Mouse (Mus musculus): ENCODE measurements around the gene 9230112D13Rik. TPM values are rescaled to one million over a fixed set of nuclear protein-coding genes. Genes with fewer than 3 reads are reported as not detected.

The 9230112D13Rik gene
- not detected in 2 replicates for polyA plus RNA-seq (2014; fragmentation: Nextera tagmentation; extraction: Ambion mirVana)

DNA sequence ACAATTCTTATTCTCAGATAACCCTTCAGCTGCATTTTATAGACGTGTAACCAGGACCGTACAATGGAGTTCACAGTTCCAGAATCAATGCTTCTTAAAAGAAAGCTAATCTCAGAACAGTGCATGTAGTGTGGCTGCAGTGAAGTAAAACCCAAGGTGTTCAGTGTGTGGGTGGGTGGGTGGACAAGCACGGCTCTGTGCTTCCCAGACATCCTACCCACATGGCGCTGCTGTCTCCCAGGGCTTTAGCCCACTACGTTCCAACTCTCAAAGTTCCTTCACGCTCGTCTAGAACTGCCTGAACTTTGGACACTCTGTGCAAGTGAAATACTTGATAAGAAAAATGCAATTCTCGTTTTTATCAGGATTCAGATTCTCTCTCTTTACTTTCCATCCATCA lies at the start of gene 9230112D13Rik:
TSS of gene 9230112D13Rik (minus strand) at position 101 of the 400 bp plus-strand sequence.
- H3K4me2 ChIP-seq (replicated peaks; ENCODE audit: low read depth, low read length) = no peak within 1 kb of the TSS
- H3K9me3 ChIP-seq (ENCODE audit: control insufficient read depth, low read depth, low read length) = no peaks in the 10 kb centered on the region
- H3K36me3 ChIP-seq (ENCODE audit: control insufficient read depth, insufficient read depth, low read length) = no peaks in the 10 kb centered on the region
- H3K4me1 ChIP-seq (ENCODE audit: control insufficient read depth, insufficient read depth, low read length) = no peaks in the 10 kb centered on the region
- H3K27ac ChIP-seq (ENCODE audit: low read length) = no peak within 1 kb of the TSS
- 70% methylated on average over 8 of the region's 8 CpGs for WGBS
- H3K4me3 ChIP-seq (ENCODE audit: low read depth, low read length) = no peak within 1 kb of the TSS
- H3K9ac ChIP-seq (replicated peaks; ENCODE audit: low read depth, low read length) = no peak within 1 kb of the TSS
- no peaks in the 10 kb centered on the region for H3K27me3 ChIP-seq (ENCODE audit: control insufficient read depth, insufficient read depth, low read length)
- ATAC-seq (ENCODE audit: insufficient number of reproducible peaks, insufficient read depth, low FRiP score, low read depth) = no peak

DNA sequence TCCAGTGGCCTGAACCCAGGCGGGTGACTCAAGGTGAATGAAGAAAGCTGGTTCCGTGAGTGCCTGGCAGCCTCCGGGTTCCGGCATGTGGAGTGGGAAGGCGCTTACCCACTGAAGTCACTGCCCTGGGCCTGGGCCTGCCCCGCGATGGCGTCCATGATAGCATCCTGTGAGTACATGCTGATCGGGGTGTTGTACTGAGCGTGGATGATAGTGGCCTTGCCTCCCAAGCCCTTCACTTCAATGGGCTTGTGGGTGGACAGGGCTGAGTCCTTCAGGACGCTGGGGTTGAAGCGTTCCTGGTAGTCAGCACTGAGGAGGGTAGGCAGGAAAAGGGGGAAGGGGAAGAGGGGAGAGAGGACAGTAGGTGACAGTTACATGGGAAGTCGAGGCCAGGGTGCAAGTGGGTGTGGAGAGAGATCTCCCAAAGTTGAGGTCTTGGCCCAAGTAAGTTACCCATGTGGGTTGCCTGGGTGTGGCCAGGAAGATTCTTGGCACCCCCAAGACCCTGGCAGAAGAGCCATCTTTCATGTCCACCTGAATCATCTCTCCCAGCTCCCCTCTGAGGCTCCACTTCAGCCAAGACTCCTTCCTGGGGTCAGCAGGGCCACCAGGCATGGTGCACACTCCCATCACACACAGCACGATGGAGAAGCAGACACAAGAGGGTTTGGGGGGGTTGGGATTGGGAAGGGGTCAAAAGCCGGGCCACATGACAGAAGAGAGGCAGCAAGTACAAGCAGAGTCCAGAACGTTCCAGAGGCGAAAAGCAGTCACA lies 49.2 kb upstream of the 9230112D13Rik start:
- Histone ChIP-seq H3K4me3 (ENCODE audit: low read depth, low read length) (no peak overlapping the region), H3K4me1 (ENCODE audit: control insufficient read depth, insufficient read depth, low read length) (no peaks in the 10 kb centered on the region), H3K27me3 (ENCODE audit: control insufficient read depth, insufficient read depth, low read length) (no peaks in the 10 kb centered on the region), H3K9ac (replicated peaks; ENCODE audit: low read depth, low read length) (no peak overlapping the region), H3K4me2 (replicated peaks; ENCODE audit: low read depth, low read length) (no peak overlapping the region), H3K9me3 (ENCODE audit: control insufficient read depth, low read depth, low read length) (no peaks in the 10 kb centered on the region), H3K36me3 (ENCODE audit: control insufficient read depth, insufficient read depth, low read length) (no peaks in the 10 kb centered on the region), H3K27ac (ENCODE audit: low read length) (no peak overlapping the region)
- WGBS = 85% methylated on average over 17 of the region's 17 CpGs
- no peak for ATAC-seq (ENCODE audit: insufficient number of reproducible peaks, insufficient read depth, low FRiP score, low read depth)

DNA sequence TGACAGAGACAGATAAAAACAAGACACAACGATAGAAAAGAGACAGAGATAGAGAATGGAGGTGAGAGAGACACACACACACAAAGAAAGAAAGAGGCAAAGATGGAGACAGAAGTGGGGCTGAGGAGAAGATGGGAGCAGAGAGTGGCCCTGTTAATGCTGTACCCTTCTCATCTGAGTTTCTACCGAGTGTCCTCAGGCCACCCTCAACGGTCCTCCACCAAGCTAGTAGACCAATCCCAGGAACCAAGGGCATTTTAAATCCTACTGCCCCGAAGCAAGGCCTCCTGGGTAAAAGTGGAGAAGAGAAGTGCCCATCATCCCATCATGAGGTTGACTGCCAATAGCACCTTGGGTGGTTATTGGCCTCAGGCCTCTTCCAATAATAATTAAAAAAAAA lies 48.3 kb upstream of the 9230112D13Rik start:
- H3K9ac ChIP-seq (replicated peaks; ENCODE audit: low read depth, low read length) = no peak overlapping the region
- no peaks in the 10 kb centered on the region for H3K9me3 ChIP-seq (ENCODE audit: control insufficient read depth, low read depth, low read length)
- ATAC-seq (ENCODE audit: insufficient number of reproducible peaks, insufficient read depth, low FRiP score, low read depth) = no peak
- 86% methylated on average over 4 of the region's 4 CpGs for WGBS
- no peak overlapping the region for H3K4me3 ChIP-seq (ENCODE audit: low read depth, low read length)
- H3K27me3 ChIP-seq (ENCODE audit: control insufficient read depth, insufficient read depth, low read length) = no peaks in the 10 kb centered on the region
- H3K4me1 ChIP-seq (ENCODE audit: control insufficient read depth, insufficient read depth, low read length) = no peaks in the 10 kb centered on the region
- H3K27ac ChIP-seq (ENCODE audit: low read length) = no peak overlapping the region
- H3K4me2 ChIP-seq (replicated peaks; ENCODE audit: low read depth, low read length) = no peak overlapping the region
- no peaks in the 10 kb centered on the region for H3K36me3 ChIP-seq (ENCODE audit: control insufficient read depth, insufficient read depth, low read length)

DNA sequence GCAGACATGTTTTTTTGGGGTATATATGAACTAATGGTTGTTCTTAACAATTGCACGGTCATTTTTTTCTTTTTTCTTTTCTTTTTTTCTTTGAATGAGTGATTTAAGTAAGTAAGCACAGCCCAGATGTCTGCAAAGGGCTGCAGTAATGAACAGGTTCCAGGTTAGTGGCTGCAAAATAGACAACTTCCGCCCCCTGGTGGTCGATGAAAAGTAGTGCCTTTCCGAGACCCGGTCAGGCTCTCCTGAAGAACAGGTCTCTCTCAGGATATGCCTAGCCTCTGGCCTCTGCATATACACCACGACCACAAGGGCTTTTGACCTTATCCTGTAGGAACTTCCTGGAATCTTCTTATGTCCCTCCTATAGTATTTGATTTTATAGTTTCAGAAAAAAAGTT lies 47.7 kb upstream of the 9230112D13Rik start:
- Histone ChIP-seq H3K9ac (replicated peaks; ENCODE audit: low read depth, low read length) (no peak overlapping the region), H3K36me3 (ENCODE audit: control insufficient read depth, insufficient read depth, low read length) (no peaks in the 10 kb centered on the region), H3K27me3 (ENCODE audit: control insufficient read depth, insufficient read depth, low read length) (no peaks in the 10 kb centered on the region), H3K9me3 (ENCODE audit: control insufficient read depth, low read depth, low read length) (no peaks in the 10 kb centered on the region), H3K4me1 (ENCODE audit: control insufficient read depth, insufficient read depth, low read length) (0 out of 2 replicates have a peak, but pooled peaks cover 2% of the 10 kb centered on the region), H3K27ac (ENCODE audit: low read length) (no peak overlapping the region), H3K4me3 (ENCODE audit: low read depth, low read length) (no peak overlapping the region), H3K4me2 (replicated peaks; ENCODE audit: low read depth, low read length) (peak overlapping the region; percentile 52; the same call in 1 of the 2 replicates)
- peak; percentile 54; the same call in 1 of the 2 replicates for ATAC-seq (ENCODE audit: insufficient number of reproducible peaks, insufficient read depth, low FRiP score, low read depth)
- WGBS = 2% methylated on average over 6 of the region's 6 CpGs

DNA sequence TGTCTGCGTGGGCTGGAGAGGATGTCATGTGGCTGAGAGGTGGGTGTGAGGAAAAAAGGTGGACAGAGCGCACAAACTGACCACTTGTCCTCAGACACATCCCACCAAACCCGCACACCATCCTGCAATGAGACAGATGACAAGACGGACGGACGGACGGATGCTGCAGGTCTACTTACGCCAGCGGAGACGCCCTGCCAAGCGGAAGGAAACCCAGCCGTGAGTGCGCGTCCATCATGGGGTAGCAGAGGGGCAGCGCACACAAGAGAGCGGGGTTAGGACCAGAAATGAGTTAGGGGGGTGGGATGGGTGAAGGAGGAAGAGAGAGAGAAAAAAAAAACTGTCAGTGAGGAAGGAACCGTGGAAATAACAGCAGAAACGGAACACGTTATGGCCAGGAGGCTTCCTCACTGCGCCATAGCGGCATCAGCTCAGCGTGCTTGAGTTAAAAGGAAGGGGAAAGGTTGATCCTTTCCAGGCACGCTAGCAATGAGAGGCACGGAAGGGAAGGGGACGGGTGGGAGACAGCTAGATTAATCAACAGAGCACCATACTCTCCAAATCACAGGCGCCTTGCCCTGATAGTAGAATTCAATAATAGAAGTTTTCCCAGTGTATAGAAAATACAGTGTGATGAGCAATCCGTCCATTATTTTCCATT lies 47.1 kb upstream of the 9230112D13Rik start:
- Histone ChIP-seq H3K9me3 (ENCODE audit: control insufficient read depth, low read depth, low read length) (no peaks in the 10 kb centered on the region), H3K9ac (replicated peaks; ENCODE audit: low read depth, low read length) (no peak overlapping the region)
- ATAC-seq (ENCODE audit: insufficient number of reproducible peaks, insufficient read depth, low FRiP score, low read depth) = no peak

DNA sequence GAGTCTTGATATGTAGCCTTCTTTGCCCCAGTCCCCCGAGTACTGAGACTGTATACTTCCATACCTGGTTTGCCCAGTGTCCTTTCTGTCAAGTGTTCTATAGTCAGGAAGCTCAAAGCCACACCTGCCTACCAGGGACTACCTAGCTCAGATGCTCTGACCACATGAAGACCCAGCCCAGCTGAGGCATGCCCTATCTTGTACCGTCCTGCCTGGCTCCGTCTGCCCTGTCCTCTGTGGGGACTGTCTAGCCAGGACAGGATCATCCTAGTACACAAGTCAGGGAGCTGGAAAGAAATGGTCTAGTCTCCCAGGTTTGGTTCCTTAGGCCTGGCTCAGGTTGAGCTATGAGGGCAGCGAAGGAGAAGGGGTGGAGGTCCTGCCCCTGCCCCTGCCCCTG lies 46.0 kb upstream of the 9230112D13Rik start:
- H3K9ac ChIP-seq (replicated peaks; ENCODE audit: low read depth, low read length) = no peak overlapping the region
- WGBS = 79% methylated on average over 4 of the region's 4 CpGs
- H3K27me3 ChIP-seq (ENCODE audit: control insufficient read depth, insufficient read depth, low read length) = no peaks in the 10 kb centered on the region
- H3K36me3 ChIP-seq (ENCODE audit: control insufficient read depth, insufficient read depth, low read length) = no peaks in the 10 kb centered on the region
- H3K27ac ChIP-seq (ENCODE audit: low read length) = no peak overlapping the region
- no peak for ATAC-seq (ENCODE audit: insufficient number of reproducible peaks, insufficient read depth, low FRiP score, low read depth)
- no peak overlapping the region for H3K4me2 ChIP-seq (replicated peaks; ENCODE audit: low read depth, low read length)
- H3K4me3 ChIP-seq (ENCODE audit: low read depth, low read length) = no peak overlapping the region
- 0 out of 2 replicates have a peak, but pooled peaks cover 5% of the 10 kb centered on the region for H3K4me1 ChIP-seq (ENCODE audit: control insufficient read depth, insufficient read depth, low read length)
- no peaks in the 10 kb centered on the region for H3K9me3 ChIP-seq (ENCODE audit: control insufficient read depth, low read depth, low read length)

More for the DNA sequence above, 47.1 kb upstream of the 9230112D13Rik start:
- H3K4me3 ChIP-seq (ENCODE audit: low read depth, low read length) = peak overlapping the region; percentile 22; the same call in 1 of the 2 replicates
- H3K4me2 ChIP-seq (replicated peaks; ENCODE audit: low read depth, low read length) = peak overlapping the region; percentile 52
- 0 out of 2 replicates have a peak, but pooled peaks cover 5% of the 10 kb centered on the region for H3K4me1 ChIP-seq (ENCODE audit: control insufficient read depth, insufficient read depth, low read length)
- H3K36me3 ChIP-seq (ENCODE audit: control insufficient read depth, insufficient read depth, low read length) = no peaks in the 10 kb centered on the region
- H3K27me3 ChIP-seq (ENCODE audit: control insufficient read depth, insufficient read depth, low read length) = no peaks in the 10 kb centered on the region
- 27% methylated on average over 27 of the region's 27 CpGs for WGBS
- H3K27ac ChIP-seq (ENCODE audit: low read length) = no peak overlapping the region

DNA sequence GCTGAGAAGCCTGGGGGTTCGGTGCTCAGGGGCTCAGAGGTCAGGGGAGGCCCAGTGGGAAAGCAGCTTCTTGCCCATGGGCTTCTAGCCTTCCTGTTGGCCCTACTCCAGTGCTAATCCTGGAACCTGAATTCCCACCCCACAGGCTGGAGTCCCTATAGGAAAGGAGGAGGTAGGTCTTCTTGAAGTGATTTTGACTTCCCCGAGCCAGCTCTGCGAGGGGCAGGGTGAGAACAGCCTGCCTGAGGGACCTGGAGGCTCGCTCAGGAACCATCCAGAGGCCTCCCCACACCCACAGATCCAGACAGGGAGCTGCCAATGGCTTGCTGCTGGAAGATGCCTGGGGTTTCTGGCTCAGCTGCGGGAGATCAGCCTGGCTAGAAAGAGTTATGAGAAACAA lies 45.1 kb upstream of the 9230112D13Rik start:
- 0 out of 2 replicates have a peak, but pooled peaks cover 5% of the 10 kb centered on the region for H3K4me1 ChIP-seq (ENCODE audit: control insufficient read depth, insufficient read depth, low read length)
- no peak overlapping the region for H3K9ac ChIP-seq (replicated peaks; ENCODE audit: low read depth, low read length)
- H3K9me3 ChIP-seq (ENCODE audit: control insufficient read depth, low read depth, low read length) = no peaks in the 10 kb centered on the region
- ATAC-seq (ENCODE audit: insufficient number of reproducible peaks, insufficient read depth, low FRiP score, low read depth) = no peak
- no peak overlapping the region for H3K27ac ChIP-seq (ENCODE audit: low read length)
- H3K36me3 ChIP-seq (ENCODE audit: control insufficient read depth, insufficient read depth, low read length) = no peaks in the 10 kb centered on the region
- H3K4me3 ChIP-seq (ENCODE audit: low read depth, low read length) = no peak overlapping the region
- H3K27me3 ChIP-seq (ENCODE audit: control insufficient read depth, insufficient read depth, low read length) = no peaks in the 10 kb centered on the region
- 61% methylated on average over 5 of the region's 5 CpGs for WGBS
- H3K4me2 ChIP-seq (replicated peaks; ENCODE audit: low read depth, low read length) = no peak overlapping the region

DNA sequence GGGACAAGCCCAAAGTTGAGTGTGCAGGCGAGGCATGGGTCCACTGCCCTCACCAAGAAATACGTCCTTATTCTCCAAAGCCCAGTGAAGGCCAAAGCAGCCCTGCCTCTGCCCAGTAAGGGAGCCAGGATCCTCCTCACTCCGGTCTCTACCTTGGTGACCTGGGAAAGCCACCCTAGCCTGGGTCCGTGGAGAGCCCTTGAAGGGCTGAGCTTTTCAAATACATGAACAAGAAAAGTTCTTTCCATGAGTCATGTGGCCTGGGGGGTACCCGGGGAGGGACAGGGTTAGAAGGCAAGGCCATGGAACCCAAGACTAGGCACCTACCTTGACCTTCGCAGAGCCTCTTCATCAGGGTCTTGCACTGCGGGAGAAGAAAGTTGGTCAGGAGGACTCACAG lies 43.9 kb upstream of the 9230112D13Rik start:
- Histone ChIP-seq H3K4me1 (ENCODE audit: control insufficient read depth, insufficient read depth, low read length) (0 out of 2 replicates have a peak, but pooled peaks cover 5% of the 10 kb centered on the region), H3K9ac (replicated peaks; ENCODE audit: low read depth, low read length) (no peak overlapping the region), H3K4me2 (replicated peaks; ENCODE audit: low read depth, low read length) (no peak overlapping the region), H3K4me3 (ENCODE audit: low read depth, low read length) (no peak overlapping the region), H3K27me3 (ENCODE audit: control insufficient read depth, insufficient read depth, low read length) (no peaks in the 10 kb centered on the region), H3K9me3 (ENCODE audit: control insufficient read depth, low read depth, low read length) (no peaks in the 10 kb centered on the region), H3K36me3 (ENCODE audit: control insufficient read depth, insufficient read depth, low read length) (no peaks in the 10 kb centered on the region), H3K27ac (ENCODE audit: low read length) (no peak overlapping the region)
- ATAC-seq (ENCODE audit: insufficient number of reproducible peaks, insufficient read depth, low FRiP score, low read depth) = no peak
- WGBS = 91% methylated on average over 7 of the region's 7 CpGs

Data from stomach, embryonic 14.5 days (tissue).